Mouse (Mus musculus) MEL (cell line): ENCODE results near the gene Arhgap6.

Experiments
- CTCF ChIP-seq, 3 experiments: IDR thresholded peaks in 2 of 3; conservative IDR thresholded peaks in 1 of 3; 2 replicates each; pipeline ENCODE4 v1.5.1; 2011 to 2012; ENCODE audit warnings: low read length in 3 of 3, low read depth in 2 of 3, mild to moderate bottlenecking in 2 of 3, improper control_type of control experiment in 1 of 3, inconsistent platforms in 1 of 3, mixed read lengths in 1 of 3, moderate library complexity in 1 of 3; ENCODE audit not compliant: control insufficient read depth in 1 of 3, insufficient read depth in 1 of 3, poor library complexity in 1 of 3, severe bottlenecking in 1 of 3
- EP300 ChIP-seq, 2 experiments: IDR thresholded peaks; 2 replicates each; pipeline ENCODE4 v1.6.1; 2011; ENCODE audit warnings: improper control_type of control experiment in 2 of 2, low read length in 2 of 2, low read depth in 1 of 2, mild to moderate bottlenecking in 1 of 2
- GATA1 ChIP-seq: IDR thresholded peaks from 2 replicates; pipeline ENCODE4 v1.6.1; 2011; ENCODE audit warnings: low read depth, low read length, improper control_type of control experiment
- POLR2A ChIP-seq, 2 experiments: IDR thresholded peaks; 2 replicates each; pipeline ENCODE4 v1.6.1; 2011 to 2012; ENCODE audit warnings: low read length in 2 of 2, mild to moderate bottlenecking in 2 of 2, control low read depth in 1 of 2, improper control_type of control experiment in 1 of 2, low read depth in 1 of 2, moderate library complexity in 1 of 2; ENCODE audit not compliant: control insufficient read depth in 1 of 2, insufficient read depth in 1 of 2, poor library complexity in 1 of 2
- POLR2AphosphoS2 ChIP-seq: IDR thresholded peaks from 2 replicates; pipeline ENCODE4 v1.6.1; 2011; ENCODE audit warnings: low read length, improper control_type of control experiment
- POLR2AphosphoS5 ChIP-seq: IDR thresholded peaks from 2 replicates; pipeline ENCODE4 v1.6.1; 2012; ENCODE audit warnings: low read depth, borderline replicate concordance, mild to moderate bottlenecking, inconsistent platforms, low read length, moderate library complexity, mixed read lengths
- USF1 ChIP-seq: IDR thresholded peaks from 2 replicates; pipeline ENCODE4 v1.6.1; 2014; ENCODE audit warnings: low read depth, mild to moderate bottlenecking, inconsistent platforms, low read length, improper control_type of control experiment, moderate library complexity
- ZNF384 ChIP-seq: IDR thresholded peaks from 2 replicates; pipeline ENCODE4 v1.6.1; 2012; ENCODE audit warnings: low read depth, mild to moderate bottlenecking, inconsistent platforms, low read length, improper control_type of control experiment

DNA sequence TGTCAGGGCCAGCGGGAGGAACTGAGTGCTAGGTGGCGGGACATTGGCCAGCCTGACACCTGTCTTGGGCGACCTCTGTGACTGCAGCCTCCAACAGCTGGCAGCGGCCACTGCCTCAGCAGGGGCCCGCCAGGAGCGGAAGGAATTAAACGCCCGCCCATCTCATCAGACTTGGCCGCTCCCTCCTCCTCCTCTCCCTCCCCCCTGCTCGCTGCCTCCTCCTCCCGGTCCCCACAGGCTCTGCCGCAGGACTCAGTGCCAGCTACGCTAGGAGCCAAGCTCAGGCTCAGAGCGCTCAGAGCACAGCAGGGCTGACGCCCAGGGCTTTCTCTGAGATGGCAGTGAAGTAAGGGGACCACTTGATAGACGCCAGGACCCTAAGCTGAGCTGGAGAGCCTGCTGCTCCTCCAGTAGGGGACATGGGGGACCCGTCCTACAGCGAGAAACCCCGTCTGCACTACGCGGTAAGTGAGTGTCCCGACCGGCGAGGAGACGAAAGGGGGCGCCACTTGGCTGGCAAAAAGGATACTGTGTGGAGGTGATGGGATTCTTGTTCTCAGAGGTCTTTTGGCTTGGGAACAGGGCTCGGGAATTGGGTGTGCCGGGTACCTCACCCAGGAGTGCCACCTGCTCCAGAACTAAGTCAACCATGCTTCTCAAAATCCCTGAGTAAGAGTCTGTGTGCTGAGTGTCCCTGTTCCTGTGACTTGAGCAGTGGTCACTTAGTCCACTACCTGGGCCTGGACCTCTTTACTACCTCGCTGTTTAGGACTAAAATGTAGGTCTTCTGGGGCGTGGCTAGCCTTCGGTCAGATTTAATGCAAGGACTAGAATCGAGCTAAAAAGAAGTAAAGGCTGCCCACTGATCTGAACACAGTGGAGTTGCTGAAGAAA is 241.8 kb downstream of the Arhgap6 start:
- TF ChIP-seq ZNF384 (no peak), POLR2AphosphoS5 (no peak; the same call in 1 of the 2 replicates), POLR2A (IDR thresholded peaks at IDR 0.05; ENCODE audit: control insufficient read depth in 1 of 2, insufficient read depth in 1 of 2, low read depth in 1 of 2, low read length in 2 of 2, poor library complexity in 1 of 2) (peak; percentile 62 to 63; a peak in 2 of 4 replicates), EP300 (IDR thresholded peaks at IDR 0.05; ENCODE audit: low read depth in 1 of 2, low read length in 2 of 2) (no peak; a peak in 1 of 4 replicates), CTCF (IDR thresholded peaks at IDR 0.05 in 2 of 3, conservative IDR thresholded peaks at IDR 0.05 in 1 of 3; ENCODE audit: control insufficient read depth in 1 of 3, insufficient read depth in 1 of 3, low read depth in 2 of 3, low read length in 3 of 3, poor library complexity in 1 of 3, severe bottlenecking in 1 of 3) (peak; percentile 67 to 78 (median 74)), POLR2AphosphoS2 (peak; percentile 31; the same call in 1 of the 2 replicates), GATA1 (no peak), USF1 (no peak)
